Mouse (Mus musculus) spleen, embryonic (tissue): ENCODE measurements at regions not wholly inside any gene's neighbourhood (a gene's known extent, or its start where the extent isn't known, plus 50 kb on each side); places are given as distances from the start of the nearest gene placed in this dataset.

Source experiments
- CTCF ChIA-PET: fragments of 350-600 bp; sonication (Branson Sonifier 250); formaldehyde crosslinking; loops from one replicate; lab custom pipeline; 2022; lab: Charles Lee

DNA sequence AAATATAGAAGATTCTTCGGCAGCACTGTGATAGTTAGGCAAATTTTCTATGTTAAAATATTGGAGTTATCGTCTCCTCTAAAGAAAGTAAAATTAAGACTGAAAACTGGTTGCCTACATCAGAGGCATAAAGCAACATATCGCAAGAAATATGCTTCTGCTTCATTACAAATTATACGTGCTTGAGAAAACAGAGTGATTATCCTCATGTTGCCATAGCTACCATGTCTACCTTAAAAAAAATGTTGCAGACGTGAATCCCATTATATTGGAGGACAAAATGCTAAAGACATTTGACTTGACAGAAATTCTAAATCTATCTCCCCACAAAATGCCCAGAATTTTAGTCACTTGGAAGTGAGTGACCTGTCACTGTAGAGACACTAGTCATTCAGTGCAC, 1677.6 kb upstream of the Tenm3 start:
- CTCF ChIA-PET, result interaction anchor here (0.7 kb wide), 1 partner anchor 27 kb away, joined by 3 read pairs; no protein-coding TSS in a partner anchor
